Mouse (Mus musculus) heart, postnatal 0 days (tissue): Measurements from ENCODE around the gene Yaf2.

Experiments used
- CTCF ChIP-seq: IDR thresholded peaks from 2 replicates; pipeline ENCODE4 v1.5.1; 2016; ENCODE audit warnings: antibody characterized with exemption, control low read depth, low read depth
- EP300 ChIP-seq: IDR thresholded peaks from 2 replicates; pipeline ENCODE4 v1.6.1; 2016; ENCODE audit warnings: antibody characterized with exemption, low read depth

GRCm38 (mm10) chr15:93327235-93327634 is 9.5 kb downstream of the Yaf2 start:
- no peak for TF ChIP-seq CTCF
- TF ChIP-seq EP300 = no peak
